Mouse (Mus musculus): Measurements from ENCODE around the gene Slc50a1. TPM values are rescaled to one million over a fixed set of nuclear protein-coding genes. Genes with fewer than 3 reads are reported as not detected.

Slc50a1 gene
- polyA plus RNA-seq, 1 experiment, result 9.7 TPM

GRCm38 (mm10) chr3:89295685-89296230 lies 25.4 kb upstream of the Slc50a1 start:
- Histone ChIP-seq H3K4me1 (ENCODE audit: control insufficient read depth, insufficient read depth, low read length) (peaks cover 4% of the 10 kb centered on the region), H3K36me3 (ENCODE audit: control insufficient read depth, insufficient read depth, low read length) (no peaks in the 10 kb centered on the region), H3K27ac (ENCODE audit: control insufficient read depth, insufficient read depth, low read depth, low read length) (no peak overlapping the region), H3K27me3 (ENCODE audit: control insufficient read depth, insufficient read depth, low read length) (no peaks in the 10 kb centered on the region), H3K4me3 (ENCODE audit: control insufficient read depth, low read depth, low read length) (no peak overlapping the region)
- TF ChIP-seq CTCF (IDR thresholded peaks at IDR 0.05; ENCODE audit: control insufficient read depth, insufficient read depth, insufficient replicate concordance, low read depth, low read length) (no peak), POLR2A (IDR thresholded peaks at IDR 0.05; ENCODE audit: control insufficient read depth, low read depth, low read length) (no peak)

GRCm38 (mm10) chr3:89294195-89294594 lies 23.8 kb upstream of the Slc50a1 start:
- Histone ChIP-seq H3K27ac (ENCODE audit: control insufficient read depth, insufficient read depth, low read depth, low read length) (no peak overlapping the region), H3K4me1 (ENCODE audit: control insufficient read depth, insufficient read depth, low read length) (peaks cover under 1% of the 10 kb centered on the region; the same call in 1 of the 2 replicates), H3K27me3 (ENCODE audit: control insufficient read depth, insufficient read depth, low read length) (no peaks in the 10 kb centered on the region), H3K36me3 (ENCODE audit: control insufficient read depth, insufficient read depth, low read length) (no peaks in the 10 kb centered on the region), H3K4me3 (ENCODE audit: control insufficient read depth, low read depth, low read length) (no peak overlapping the region)
- no peak for TF ChIP-seq CTCF (IDR thresholded peaks at IDR 0.05; ENCODE audit: control insufficient read depth, insufficient read depth, insufficient replicate concordance, low read depth, low read length)
- no peak for TF ChIP-seq POLR2A (IDR thresholded peaks at IDR 0.05; ENCODE audit: control insufficient read depth, low read depth, low read length)

GRCm38 (mm10) chr3:89293247-89293918 lies 23.0 kb upstream of the Slc50a1 start:
- Histone ChIP-seq H3K27me3 (ENCODE audit: control insufficient read depth, insufficient read depth, low read length) (no peaks in the 10 kb centered on the region), H3K27ac (ENCODE audit: control insufficient read depth, insufficient read depth, low read depth, low read length) (no peak overlapping the region), H3K36me3 (ENCODE audit: control insufficient read depth, insufficient read depth, low read length) (no peaks in the 10 kb centered on the region), H3K4me3 (ENCODE audit: control insufficient read depth, low read depth, low read length) (no peak overlapping the region), H3K4me1 (ENCODE audit: control insufficient read depth, insufficient read depth, low read length) (no peaks in the 10 kb centered on the region)
- TF ChIP-seq POLR2A (IDR thresholded peaks at IDR 0.05; ENCODE audit: control insufficient read depth, low read depth, low read length), result no peak
- TF ChIP-seq CTCF (IDR thresholded peaks at IDR 0.05; ENCODE audit: control insufficient read depth, insufficient read depth, insufficient replicate concordance, low read depth, low read length), result no peak

GRCm38 (mm10) chr3:89292303-89292702 lies 21.9 kb upstream of the Slc50a1 start:
- Histone ChIP-seq H3K27me3 (ENCODE audit: control insufficient read depth, insufficient read depth, low read length) (no peaks in the 10 kb centered on the region), H3K27ac (ENCODE audit: control insufficient read depth, insufficient read depth, low read depth, low read length) (no peak overlapping the region), H3K36me3 (ENCODE audit: control insufficient read depth, insufficient read depth, low read length) (no peaks in the 10 kb centered on the region), H3K4me3 (ENCODE audit: control insufficient read depth, low read depth, low read length) (no peak overlapping the region), H3K4me1 (ENCODE audit: control insufficient read depth, insufficient read depth, low read length) (no peaks in the 10 kb centered on the region)
- TF ChIP-seq CTCF (IDR thresholded peaks at IDR 0.05; ENCODE audit: control insufficient read depth, insufficient read depth, insufficient replicate concordance, low read depth, low read length) (no peak), POLR2A (IDR thresholded peaks at IDR 0.05; ENCODE audit: control insufficient read depth, low read depth, low read length) (no peak)

- Histone ChIP-seq H3K27me3 (ENCODE audit: control insufficient read depth, insufficient read depth, low read length) (no peaks in the 10 kb centered on the region), H3K27ac (ENCODE audit: control insufficient read depth, insufficient read depth, low read depth, low read length) (no peak overlapping the region), H3K4me1 (ENCODE audit: control insufficient read depth, insufficient read depth, low read length) (no peaks in the 10 kb centered on the region), H3K36me3 (ENCODE audit: control insufficient read depth, insufficient read depth, low read length) (no peaks in the 10 kb centered on the region), H3K4me3 (ENCODE audit: control insufficient read depth, low read depth, low read length) (no peak overlapping the region)
- TF ChIP-seq POLR2A (IDR thresholded peaks at IDR 0.05; ENCODE audit: control insufficient read depth, low read depth, low read length) (no peak), CTCF (IDR thresholded peaks at IDR 0.05; ENCODE audit: control insufficient read depth, insufficient read depth, insufficient replicate concordance, low read depth, low read length) (no peak)
These were observed 21.5 kb upstream of the Slc50a1 start for GRCm38 (mm10) chr3:89291874-89292273.

- Histone ChIP-seq H3K27me3 (ENCODE audit: control insufficient read depth, insufficient read depth, low read length) (no peaks in the 10 kb centered on the region), H3K4me3 (ENCODE audit: control insufficient read depth, low read depth, low read length) (no peak overlapping the region), H3K27ac (ENCODE audit: control insufficient read depth, insufficient read depth, low read depth, low read length) (no peak overlapping the region), H3K36me3 (ENCODE audit: control insufficient read depth, insufficient read depth, low read length) (no peaks in the 10 kb centered on the region), H3K4me1 (ENCODE audit: control insufficient read depth, insufficient read depth, low read length) (no peaks in the 10 kb centered on the region)
- TF ChIP-seq POLR2A (IDR thresholded peaks at IDR 0.05; ENCODE audit: control insufficient read depth, low read depth, low read length) (no peak), CTCF (IDR thresholded peaks at IDR 0.05; ENCODE audit: control insufficient read depth, insufficient read depth, insufficient replicate concordance, low read depth, low read length) (no peak)
These were observed 18.1 kb upstream of the Slc50a1 start for GRCm38 (mm10) chr3:89288503-89288928.

GRCm38 (mm10) chr3:89287286-89287685 lies 16.9 kb upstream of the Slc50a1 start:
- no peaks in the 10 kb centered on the region for H3K4me1 ChIP-seq (ENCODE audit: control insufficient read depth, insufficient read depth, low read length)
- TF ChIP-seq POLR2A (IDR thresholded peaks at IDR 0.05; ENCODE audit: control insufficient read depth, low read depth, low read length) (no peak), CTCF (IDR thresholded peaks at IDR 0.05; ENCODE audit: control insufficient read depth, insufficient read depth, insufficient replicate concordance, low read depth, low read length) (no peak)
- no peaks in the 10 kb centered on the region for H3K36me3 ChIP-seq (ENCODE audit: control insufficient read depth, insufficient read depth, low read length)
- H3K27me3 ChIP-seq (ENCODE audit: control insufficient read depth, insufficient read depth, low read length), result no peaks in the 10 kb centered on the region
- H3K4me3 ChIP-seq (ENCODE audit: control insufficient read depth, low read depth, low read length), result no peak overlapping the region
- H3K27ac ChIP-seq (ENCODE audit: control insufficient read depth, insufficient read depth, low read depth, low read length), result no peak overlapping the region

All from testis, adult 2 months (tissue).